Mouse (Mus musculus) CH12.LX (cell line): ENCODE data around the gene Gm45337.

Source experiments
- BHLHE40 ChIP-seq: IDR thresholded peaks from 2 replicates; pipeline ENCODE4 v1.6.1; 2011; ENCODE audit warnings: mild to moderate bottlenecking, low read depth, low read length, improper control_type of control experiment
- HCFC1 ChIP-seq: IDR thresholded peaks from 2 replicates; pipeline ENCODE4 v1.6.1; 2012; ENCODE audit warnings: low read depth, mild to moderate bottlenecking, inconsistent platforms, low read length, improper control_type of control experiment

DNA sequence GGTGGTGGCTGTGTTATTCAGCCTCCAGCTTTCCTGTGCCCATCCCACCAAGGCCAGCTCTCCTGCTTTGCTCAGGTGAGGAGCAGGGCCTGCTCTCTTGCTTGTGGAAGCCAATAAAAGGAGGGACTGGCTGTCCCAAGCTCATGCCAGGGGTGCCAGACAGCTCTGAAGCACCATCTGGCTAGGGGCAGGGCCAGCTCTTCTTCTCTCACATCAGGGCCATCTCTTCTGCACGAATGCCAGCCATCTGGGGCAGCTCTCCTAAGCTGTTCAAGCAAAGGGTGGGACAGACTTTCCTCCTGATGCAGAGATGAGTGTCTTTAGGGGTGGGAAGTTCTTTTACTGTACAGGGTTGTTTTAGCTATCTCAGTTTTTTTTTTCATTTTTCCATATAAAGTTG, 36.6 kb upstream of the Gm45337 start:
- TF ChIP-seq BHLHE40: no peak
- TF ChIP-seq HCFC1: no peak
